10 mouse cellular contexts compared by ENCODE assay signal in the genomic region with DNA sequence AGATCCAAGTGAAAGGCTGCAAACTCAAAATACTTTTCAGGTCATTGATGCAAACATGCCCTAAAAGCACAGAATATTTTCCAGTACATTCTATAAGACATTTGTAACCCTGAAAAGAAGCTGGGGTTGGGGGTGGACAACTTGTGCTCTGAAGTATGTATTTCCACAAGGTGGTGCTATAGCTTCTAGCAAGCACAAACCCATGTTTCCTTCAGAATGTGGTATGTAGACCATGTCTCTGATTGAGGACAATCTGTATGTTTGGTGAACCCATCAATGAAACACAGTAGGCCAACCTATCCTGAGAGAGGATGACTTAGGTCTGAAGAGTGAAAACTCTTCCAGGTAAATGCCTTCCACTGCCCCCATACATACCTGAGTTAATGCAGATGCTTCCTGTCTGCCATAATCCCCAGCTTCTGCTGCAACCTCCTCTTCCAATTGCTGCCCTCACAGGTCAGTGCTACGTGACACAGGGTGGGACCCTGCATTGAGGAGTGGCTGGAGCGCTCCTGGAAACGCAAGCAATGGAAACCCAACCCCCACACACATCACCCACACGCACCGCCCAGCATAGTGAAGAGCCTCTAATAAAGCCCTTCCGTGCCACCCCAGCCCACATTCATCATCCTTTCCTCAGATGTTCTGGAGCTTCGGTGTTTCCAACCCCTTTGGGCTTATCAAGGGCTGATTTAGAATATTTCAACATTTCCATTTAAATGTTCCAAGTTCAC. TPM values are rescaled to one million over a fixed set of nuclear protein-coding genes. Genes with fewer than 3 reads are reported as not detected.
DNase-seq lines count a peak whose midpoint lies in the region; ATAC-seq and TF ChIP-seq lines count a peak whose summit lies in the region.
"Had no signal": no experiment of that assay in that cellular context is flagged by ENCODE, and none has a peak within 500 bp of the region (broad histone marks: within the 10 kb centered on the region; RNA-seq: fewer than 3 reads in every experiment).

No protein-coding gene starts in this region.

- peak; percentile 45 for DNase-seq in thymus, postnatal 0 days (ENCODE audit: low spot score)
- DNase-seq in thymus, postnatal 36 days, result no peak
- peak; percentile 54 for DNase-seq in kidney, adult 2 months
- DNase-seq in telencephalon, adult 2 months (ENCODE audit: low read depth, low spot score), result peak; percentile 12
- no peak for DNase-seq in layer of hippocampus, adult 8-10 months (ENCODE audit: low spot score in 2 of 2)

- TF ChIP-seq POLR2A in kidney, adult 2 months (IDR thresholded peaks at IDR 0.05; ENCODE audit: low read depth, low read length), result no peak

- no peaks in the 10 kb centered on the region for H3K4me1 ChIP-seq in forebrain, embryonic 15.5 days
- H3K4me1 ChIP-seq in forebrain, embryonic 13.5 days, result no peaks in the 10 kb centered on the region
- no peaks in the 10 kb centered on the region; the same call in 1 of the 2 replicates for H3K4me1 ChIP-seq in kidney, adult 2 months (ENCODE audit: control insufficient read depth, insufficient read depth, low read length)
- no peaks in the 10 kb centered on the region for H3K4me1 ChIP-seq in neural tube, embryonic 15.5 days

- TF ChIP-seq CTCF in kidney, adult 2 months (conservative IDR thresholded peaks at IDR 0.05; ENCODE audit: insufficient read depth, insufficient read length, low read depth, low read length), result peak; percentile 34

- H3K9me3 ChIP-seq in forebrain, embryonic 15.5 days, result no peaks in the 10 kb centered on the region
- no peaks in the 10 kb centered on the region for H3K9me3 ChIP-seq in forebrain, embryonic 13.5 days (replicated peaks)
- H3K9me3 ChIP-seq in neural tube, embryonic 15.5 days (replicated peaks), result no peaks in the 10 kb centered on the region

- no peak overlapping the region for H3K9ac ChIP-seq in forebrain, embryonic 15.5 days (replicated peaks)
- H3K9ac ChIP-seq in forebrain, embryonic 13.5 days, result no peak overlapping the region
- H3K9ac ChIP-seq in neural tube, embryonic 15.5 days (replicated peaks), result no peak overlapping the region

- 0 out of 2 replicates have a peak, but pooled peaks have one; percentile 23 for ATAC-seq in forebrain, embryonic 15.5 days (replicated peaks)
- ATAC-seq in forebrain, embryonic 13.5 days, result no peak
- ATAC-seq in neural tube, embryonic 15.5 days (ENCODE audit: low FRiP score), result no peak

- WGBS in forebrain, embryonic 15.5 days, result 72% methylated on average over 7 of the region's 7 CpGs
- WGBS in forebrain, embryonic 13.5 days, result 69% methylated on average over 7 of the region's 7 CpGs
- 50% methylated on average over 7 of the region's 7 CpGs for WGBS in kidney, adult 2 months
- WGBS in neural tube, embryonic 15.5 days, result 64% methylated on average over 7 of the region's 7 CpGs

- H3K4me2 ChIP-seq in forebrain, embryonic 15.5 days (replicated peaks), result no peak overlapping the region
- H3K4me2 ChIP-seq in forebrain, embryonic 13.5 days, result no peak overlapping the region
- no peak overlapping the region for H3K4me2 ChIP-seq in neural tube, embryonic 15.5 days

- no peak overlapping the region for H3K27ac ChIP-seq in forebrain, embryonic 15.5 days (replicated peaks)
- no peak overlapping the region for H3K27ac ChIP-seq in forebrain, embryonic 13.5 days
- no peak overlapping the region for H3K27ac ChIP-seq in kidney, adult 2 months (ENCODE audit: insufficient read depth, low read depth, low read length)
- no peak overlapping the region for H3K27ac ChIP-seq in neural tube, embryonic 15.5 days (replicated peaks)

- H3K27me3 ChIP-seq in forebrain, embryonic 15.5 days, result no peaks in the 10 kb centered on the region
- H3K27me3 ChIP-seq in forebrain, embryonic 13.5 days, result no peaks in the 10 kb centered on the region
- no peaks in the 10 kb centered on the region for H3K27me3 ChIP-seq in kidney, adult 2 months (replicated peaks; ENCODE audit: control insufficient read depth, insufficient read depth, low read length)
- H3K27me3 ChIP-seq in neural tube, embryonic 15.5 days (replicated peaks), result no peaks in the 10 kb centered on the region

- no peak overlapping the region for H3K4me3 ChIP-seq in forebrain, embryonic 15.5 days
- H3K4me3 ChIP-seq in forebrain, embryonic 13.5 days, result no peak overlapping the region
- no peak overlapping the region for H3K4me3 ChIP-seq in kidney, adult 2 months (ENCODE audit: insufficient read depth, low read depth, low read length)
- H3K4me3 ChIP-seq in neural tube, embryonic 15.5 days (replicated peaks), result no peak overlapping the region

- no peaks in the 10 kb centered on the region for H3K36me3 ChIP-seq in forebrain, embryonic 15.5 days
- H3K36me3 ChIP-seq in forebrain, embryonic 13.5 days (ENCODE audit: poor library complexity, severe bottlenecking), result no peaks in the 10 kb centered on the region
- H3K36me3 ChIP-seq in kidney, adult 2 months (ENCODE audit: control insufficient read depth, insufficient read depth, low read length), result no peaks in the 10 kb centered on the region
- H3K36me3 ChIP-seq in neural tube, embryonic 15.5 days, result no peaks in the 10 kb centered on the region

RNA-seq across cellular contexts. Expression of a gene that starts 11.0 kb away (rescaled TPM):
- 1.8 and 2.2 TPM in 2 replicates for polyA plus RNA-seq in forebrain, embryonic 15.5 days (2015; fragmentation: Nextera tagmentation; extraction: Ambion mirVana)
- 1.5 and 2.4 TPM in 2 replicates for polyA plus RNA-seq in forebrain, embryonic 13.5 days (2015; fragmentation: Nextera tagmentation; extraction: Ambion mirVana)
- polyA plus RNA-seq in thymus, postnatal 0 days (2015; fragmentation: Nextera tagmentation; extraction: Ambion mirVana), result 4.1 and 4.3 TPM in 2 replicates
- 35.2 and 36.4 TPM in 2 replicates for polyA plus RNA-seq in kidney, adult 2 months (2012; rRNA removed)
- total RNA-seq in layer of hippocampus, adult 8-10 months (2022), result 1 to 10 TPM; 2.2 to 2.9 (median 2.5) TPM
- 1.9 and 4.5 TPM in 2 replicates for polyA plus RNA-seq in neural tube, embryonic 15.5 days (2015; fragmentation: Nextera tagmentation; extraction: Ambion mirVana)

RNA-seq across cellular contexts. Expression of a gene that starts 23.0 kb away (rescaled TPM):
- not detected in 2 replicates for polyA plus RNA-seq in forebrain, embryonic 15.5 days (2015; fragmentation: Nextera tagmentation; extraction: Ambion mirVana)
- polyA plus RNA-seq in forebrain, embryonic 13.5 days (2015; fragmentation: Nextera tagmentation; extraction: Ambion mirVana), result not detected in 2 replicates
- 0.08 TPM in 1 of 2 replicates, not detected in the other for polyA plus RNA-seq in thymus, postnatal 0 days (2015; fragmentation: Nextera tagmentation; extraction: Ambion mirVana)
- polyA plus RNA-seq in kidney, adult 2 months (2012; rRNA removed), result not detected in 2 replicates
- not detected for total RNA-seq in layer of hippocampus, adult 8-10 months (2022)
- not detected in 2 replicates for polyA plus RNA-seq in neural tube, embryonic 15.5 days (2015; fragmentation: Nextera tagmentation; extraction: Ambion mirVana)
- polyA plus RNA-seq: intestine, embryonic 14.5 days; testis, adult 2 months had no signal

RNA-seq across cellular contexts. Expression of a gene that starts 41.5 kb away (rescaled TPM):
- not detected in 2 replicates for polyA plus RNA-seq in forebrain, embryonic 15.5 days (2015; fragmentation: Nextera tagmentation; extraction: Ambion mirVana)
- not detected in 2 replicates for polyA plus RNA-seq in forebrain, embryonic 13.5 days (2015; fragmentation: Nextera tagmentation; extraction: Ambion mirVana)
- not detected in 2 replicates for polyA plus RNA-seq in thymus, postnatal 0 days (2015; fragmentation: Nextera tagmentation; extraction: Ambion mirVana)
- polyA plus RNA-seq in kidney, adult 2 months (2012; rRNA removed), result not detected in 2 replicates
- not detected for total RNA-seq in layer of hippocampus, adult 8-10 months (2022)
- not detected in 2 replicates for polyA plus RNA-seq in neural tube, embryonic 15.5 days (2015; fragmentation: Nextera tagmentation; extraction: Ambion mirVana)
- polyA plus RNA-seq: intestine, embryonic 14.5 days; testis, adult 2 months had no signal

RNA-seq across cellular contexts. Expression of a gene that starts 55.0 kb away (rescaled TPM):
- not detected in 2 replicates for polyA plus RNA-seq in forebrain, embryonic 15.5 days (2015; fragmentation: Nextera tagmentation; extraction: Ambion mirVana)
- polyA plus RNA-seq in forebrain, embryonic 13.5 days (2015; fragmentation: Nextera tagmentation; extraction: Ambion mirVana), result not detected in 2 replicates
- polyA plus RNA-seq in thymus, postnatal 0 days (2015; fragmentation: Nextera tagmentation; extraction: Ambion mirVana), result 0.07 and 0.15 TPM in 2 replicates
- 0.10 and 0.19 TPM in 2 replicates for polyA plus RNA-seq in kidney, adult 2 months (2012; rRNA removed)
- not detected for total RNA-seq in layer of hippocampus, adult 8-10 months (2022)
- 0.14 TPM in 1 of 2 replicates, not detected in the other for polyA plus RNA-seq in neural tube, embryonic 15.5 days (2015; fragmentation: Nextera tagmentation; extraction: Ambion mirVana)
- polyA plus RNA-seq: intestine, embryonic 14.5 days had no signal

RNA-seq across cellular contexts. Expression of a gene that starts 57.4 kb away (rescaled TPM):
- polyA plus RNA-seq in forebrain, embryonic 15.5 days (2015; fragmentation: Nextera tagmentation; extraction: Ambion mirVana), result not detected in 2 replicates
- not detected in 2 replicates for polyA plus RNA-seq in forebrain, embryonic 13.5 days (2015; fragmentation: Nextera tagmentation; extraction: Ambion mirVana)
- not detected in 2 replicates for polyA plus RNA-seq in thymus, postnatal 0 days (2015; fragmentation: Nextera tagmentation; extraction: Ambion mirVana)
- not detected in 2 replicates for polyA plus RNA-seq in kidney, adult 2 months (2012; rRNA removed)
- total RNA-seq in layer of hippocampus, adult 8-10 months (2022), result not detected
- not detected in 2 replicates for polyA plus RNA-seq in neural tube, embryonic 15.5 days (2015; fragmentation: Nextera tagmentation; extraction: Ambion mirVana)
- polyA plus RNA-seq: intestine, embryonic 14.5 days; testis, adult 2 months had no signal

Comparison
In these comparisons a context has a peak if more than half of its experiments do, and no peak if none do; other contexts are left out.
1. DNase-seq: peak in thymus, postnatal 0 days (single experiment), kidney, adult 2 months (single experiment) and telencephalon, adult 2 months (single experiment); none in thymus, postnatal 36 days (0 of 2) and layer of hippocampus, adult 8-10 months (0 of 2).